Mouse (Mus musculus): ENCODE data around the gene Nans. TPM values are rescaled to one million over a fixed set of nuclear protein-coding genes. Genes with fewer than 3 reads are reported as not detected.

Nans gene
- polyA plus RNA-seq, 1 experiment from 2014 or later = 96.1 TPM

DNA sequence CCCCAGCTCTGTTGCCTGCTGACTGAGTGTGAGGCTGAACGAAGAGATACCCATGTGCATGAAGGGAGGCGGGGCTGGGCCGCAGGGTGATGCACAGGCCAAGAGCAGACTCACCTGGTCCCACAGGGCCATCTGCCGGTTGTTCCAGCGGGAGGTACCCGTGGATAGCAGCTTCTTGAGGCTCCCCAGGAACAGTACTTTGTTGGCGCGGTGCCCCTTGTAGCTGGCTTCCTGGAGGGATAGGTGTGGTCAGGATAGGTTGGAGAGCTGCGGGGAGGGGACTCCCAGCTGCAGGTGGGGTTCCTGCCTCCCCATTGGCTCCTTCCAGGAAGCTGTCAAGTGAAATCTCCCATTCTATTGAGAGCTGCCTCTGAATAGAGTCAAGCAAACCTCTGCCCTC, 56.5 kb downstream of the Nans start:
- Histone ChIP-seq H3K27ac (no peak overlapping the region), H3K36me3 (no peaks in the 10 kb centered on the region), H3K9me3 (replicated peaks) (no peaks in the 10 kb centered on the region), H3K27me3 (ENCODE audit: low read depth, poor library complexity, severe bottlenecking) (no peaks in the 10 kb centered on the region; the same call in 1 of the 2 replicates), H3K4me3 (no peak overlapping the region), H3K4me1 (peaks cover 4% of the 10 kb centered on the region; the same call in 1 of the 2 replicates)
- WGBS = 8% methylated on average over 9 of the region's 9 CpGs
- no peak for DNase-seq (ENCODE audit: low spot score)

DNA sequence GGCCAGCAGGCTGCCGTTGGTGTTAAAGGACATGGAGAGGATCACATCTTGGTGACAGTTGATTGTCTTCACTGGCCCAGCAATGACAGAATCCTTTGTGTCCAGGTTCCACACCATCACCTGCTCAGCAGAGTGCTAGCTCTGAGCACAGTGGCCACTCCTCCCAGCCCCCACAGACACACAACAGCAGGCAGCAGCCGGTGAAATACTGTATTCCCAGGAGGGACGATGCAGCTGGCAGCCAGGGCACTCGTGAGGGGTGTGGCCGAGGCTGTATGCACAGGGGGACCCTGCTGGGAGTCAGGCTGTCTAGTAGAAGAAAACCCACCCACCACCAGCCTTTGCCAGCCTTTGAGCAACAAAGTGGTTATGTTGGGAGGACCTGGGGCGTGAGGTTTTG, 57.7 kb downstream of the Nans start:
- peaks cover 4% of the 10 kb centered on the region; the same call in 1 of the 2 replicates for H3K4me1 ChIP-seq
- no peak for DNase-seq (ENCODE audit: low spot score)
- H3K36me3 ChIP-seq = no peaks in the 10 kb centered on the region
- 53% methylated on average over 6 of the region's 6 CpGs for WGBS
- no peaks in the 10 kb centered on the region for H3K27me3 ChIP-seq (ENCODE audit: low read depth, poor library complexity, severe bottlenecking)
- H3K9me3 ChIP-seq (replicated peaks) = no peaks in the 10 kb centered on the region
- no peak overlapping the region for H3K27ac ChIP-seq
- no peak overlapping the region for H3K4me3 ChIP-seq

DNA sequence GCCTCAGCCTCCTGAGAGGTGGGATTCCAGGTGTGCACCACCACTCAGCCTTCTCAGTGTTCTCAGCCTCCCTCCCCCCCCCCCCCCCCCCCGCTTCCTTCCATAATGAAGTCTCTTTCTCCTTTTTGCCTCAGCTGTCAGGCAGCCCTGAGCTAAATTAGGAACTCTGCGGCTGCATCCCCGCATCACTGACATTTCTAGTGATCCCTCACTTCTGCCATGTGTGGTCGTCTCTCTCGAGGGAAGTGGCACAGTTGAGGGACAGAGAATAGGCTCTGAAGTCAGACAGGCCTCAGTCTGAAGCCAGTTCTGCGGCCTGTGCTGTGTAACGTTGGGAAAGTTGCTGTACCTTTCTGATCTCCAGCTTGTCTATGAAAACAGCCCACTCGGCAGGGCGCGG, 60.9 kb downstream of the Nans start:
- Histone ChIP-seq H3K4me3 (no peak overlapping the region), H3K9me3 (replicated peaks) (no peaks in the 10 kb centered on the region), H3K27ac (no peak overlapping the region), H3K27me3 (ENCODE audit: low read depth, poor library complexity, severe bottlenecking) (no peaks in the 10 kb centered on the region), H3K4me1 (peaks cover 9% of the 10 kb centered on the region; the same call in 1 of the 2 replicates), H3K36me3 (no peaks in the 10 kb centered on the region)
- no peak for DNase-seq (ENCODE audit: low spot score)
- WGBS = 85% methylated on average over 9 of the region's 10 CpGs

DNA sequence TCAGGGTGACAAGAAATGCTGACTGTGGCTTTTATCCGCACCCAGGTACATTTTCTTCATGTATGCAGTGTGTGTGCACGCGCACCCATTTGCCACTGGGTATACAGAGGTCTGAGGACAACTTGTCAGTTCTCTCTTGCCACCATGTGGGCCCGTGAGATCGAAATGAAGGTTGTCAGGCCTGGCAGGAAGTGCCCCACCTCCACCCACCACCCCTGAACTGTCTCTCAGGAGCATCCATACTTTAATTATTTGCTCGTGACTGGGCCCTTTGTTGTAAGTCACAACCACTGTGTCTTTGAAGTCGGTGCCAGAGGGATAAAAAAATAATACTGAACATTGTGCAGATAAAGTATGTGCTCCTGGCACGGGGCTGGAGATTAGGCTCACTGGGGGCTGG, 61.4 kb downstream of the Nans start:
- DNase-seq (ENCODE audit: low spot score) = no peak
- H3K27me3 ChIP-seq (ENCODE audit: low read depth, poor library complexity, severe bottlenecking) = no peaks in the 10 kb centered on the region

More for the DNA sequence above, 61.4 kb downstream of the Nans start:
- Histone ChIP-seq H3K4me1 (peaks cover 9% of the 10 kb centered on the region; the same call in 1 of the 2 replicates), H3K36me3 (no peaks in the 10 kb centered on the region), H3K27ac (no peak overlapping the region), H3K4me3 (no peak overlapping the region), H3K9me3 (replicated peaks) (no peaks in the 10 kb centered on the region)
- WGBS = 75% methylated on average over 8 of the region's 8 CpGs

Other genes with a start within 250 kb of the Nans start
- gene Foxe1, start 145.6 kb upstream of the Nans start, polyA plus RNA-seq (2016; fragmentation: Nextera tagmentation; extraction: Ambion mirVana) = 0.35 TPM in 1 of 2 replicates, not detected in the other
- 11.5 and 11.9 TPM in 2 replicates for gene Trmo, start 99.8 kb upstream of the Nans start, polyA plus RNA-seq (2016; fragmentation: Nextera tagmentation; extraction: Ambion mirVana)
- gene Hemgn, start 75.7 kb upstream of the Nans start, polyA plus RNA-seq (2016; fragmentation: Nextera tagmentation; extraction: Ambion mirVana) = 12.8 and 13.4 TPM in 2 replicates
- 405 and 451 TPM in 2 replicates for gene Anp32b, start 38.3 kb upstream of the Nans start, polyA plus RNA-seq (2016; fragmentation: Nextera tagmentation; extraction: Ambion mirVana)
- 0.64 and 0.78 TPM in 2 replicates for gene Trim14, start 46.9 kb downstream of the Nans start, polyA plus RNA-seq (2016; fragmentation: Nextera tagmentation; extraction: Ambion mirVana)
- gene Coro2a, start 113.0 kb downstream of the Nans start, polyA plus RNA-seq (2016; fragmentation: Nextera tagmentation; extraction: Ambion mirVana) = 2.1 and 2.2 TPM in 2 replicates
- gene Tbc1d2, start 161.0 kb downstream of the Nans start, polyA plus RNA-seq (2016; fragmentation: Nextera tagmentation; extraction: Ambion mirVana) = 1.2 and 1.8 TPM in 2 replicates